ENCODE assay signal across 19 mouse cellular contexts in the genomic region with DNA sequence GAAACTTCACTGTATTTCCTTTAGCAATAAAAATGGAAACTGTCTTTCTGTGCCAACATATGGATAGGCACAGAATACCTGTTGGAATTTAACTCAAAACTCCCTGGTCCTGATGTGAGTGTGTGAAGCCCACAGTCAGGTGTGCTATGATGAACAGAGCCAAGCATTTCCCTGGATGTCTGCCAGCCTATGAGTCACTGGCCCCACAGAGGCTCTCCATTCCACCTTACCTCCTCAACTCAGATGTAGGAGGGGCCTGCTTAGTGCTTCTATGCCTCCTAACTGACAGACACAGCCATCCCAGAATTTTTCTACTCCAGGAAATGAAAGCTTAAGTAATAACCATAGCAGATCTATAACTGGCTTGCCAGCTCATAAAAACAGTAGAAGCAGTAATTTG.
A peak's percentile ranks its signal among the peaks of the same experiment; 100 is the strongest.
DNase-seq lines count a peak whose midpoint lies in the region; ATAC-seq and TF ChIP-seq lines count a peak whose summit lies in the region.
"Had no signal": no experiment of that assay in that cellular context is flagged by ENCODE, and none has a peak within 500 bp of the region (broad histone marks: within the 10 kb centered on the region; RNA-seq: fewer than 3 reads in every experiment).

No protein-coding gene starts in this region.

- no peak overlapping the region for H3K4me2 ChIP-seq in limb, embryonic 13.5 days (replicated peaks)
- H3K4me2 ChIP-seq: embryonic facial prominence, embryonic 13.5 days; forebrain, embryonic 13.5 days; heart, embryonic 11.5 days; heart, embryonic 15.5 days; hindbrain, embryonic 13.5 days had no signal

- POLR2A ChIA-PET in Patski (lab: Charles Lee) = no interaction called here

- H3K27me3 ChIP-seq in Patski = no peaks in the 10 kb centered on the region
- H3K27me3 ChIP-seq in limb, embryonic 13.5 days = peaks cover 6% of the 10 kb centered on the region; the same call in 1 of the 2 replicates
- H3K27me3 ChIP-seq: CH12.LX; embryonic facial prominence, embryonic 13.5 days; forebrain, embryonic 13.5 days; heart, embryonic 15.5 days; hindbrain, embryonic 13.5 days had no signal

- no peaks in the 10 kb centered on the region for H3K36me3 ChIP-seq in limb, embryonic 13.5 days
- H3K36me3 ChIP-seq: embryonic facial prominence, embryonic 13.5 days; heart, embryonic 15.5 days; hindbrain, embryonic 13.5 days had no signal

- ATAC-seq in Patski = peak; percentile 47
- ATAC-seq in limb, embryonic 13.5 days (ENCODE audit: low FRiP score, low read depth) = peak; percentile 89
- ATAC-seq: forebrain, embryonic 13.5 days; forebrain, postnatal 0 days; hindbrain, postnatal 0 days had no signal

- in situ Hi-C loops in Patski (cut with MboI; ENCODE audit: low pct_unique_long_range_greater_than_20kb) = no loop called here

- no peak overlapping the region for H3K4me3 ChIP-seq in limb, embryonic 13.5 days
- H3K4me3 ChIP-seq: embryonic facial prominence, embryonic 13.5 days; forebrain, embryonic 13.5 days; heart, adult 2 months; heart, embryonic 15.5 days; hindbrain, embryonic 13.5 days had no signal

- H3K4me1 ChIP-seq in limb, embryonic 13.5 days = peaks cover 10% of the 10 kb centered on the region; the same call in 1 of the 2 replicates
- H3K4me1 ChIP-seq: embryonic facial prominence, embryonic 13.5 days; forebrain, embryonic 13.5 days; heart, embryonic 15.5 days; hindbrain, embryonic 13.5 days had no signal

- H3K9ac ChIP-seq in limb, embryonic 13.5 days = no peak overlapping the region
- H3K9ac ChIP-seq: embryonic facial prominence, embryonic 13.5 days; forebrain, embryonic 13.5 days; forebrain, postnatal 0 days; heart, embryonic 15.5 days; hindbrain, embryonic 13.5 days had no signal

- DNase-seq in cerebellum, postnatal 14 days = peak; percentile 16 to 33
- no peak for DNase-seq in cerebellum, adult 9-11 months
- peak; percentile 5 to 7 for DNase-seq in kidney, postnatal 4 days
- DNase-seq in kidney, adult 9 months = no peak
- no peak for DNase-seq in Patski (ENCODE audit: low read depth, low spot score)
- DNase-seq in adrenal gland, adult 18-20 months (ENCODE audit: low spot score in 2 of 2) = no peak
- DNase-seq: adrenal gland, postnatal 10 days; forebrain, postnatal 0 days; gastrocnemius, postnatal 14 days; heart, adult 2 months; heart, postnatal 14 days had no signal

- H3K27ac ChIP-seq in limb, embryonic 13.5 days = no peak overlapping the region
- H3K27ac ChIP-seq: embryonic facial prominence, embryonic 13.5 days; forebrain, embryonic 13.5 days; heart, adult 2 months; heart, embryonic 15.5 days; hindbrain, embryonic 13.5 days; hindbrain, postnatal 0 days had no signal

- CTCF ChIA-PET in Patski (lab: Charles Lee) = interaction anchor here (0.8 to 1.0 kb wide), 2 partner anchors 11 to 26 kb away, joined by 3 to 4 read pairs; no protein-coding TSS in a partner anchor

- H3K9me3 ChIP-seq in limb, embryonic 13.5 days = no peaks in the 10 kb centered on the region
- H3K9me3 ChIP-seq: embryonic facial prominence, embryonic 13.5 days; forebrain, embryonic 13.5 days; heart, embryonic 15.5 days; hindbrain, embryonic 13.5 days had no signal

- no peak for TF ChIP-seq CTCF in Patski (IDR thresholded peaks at IDR 0.05)

Comparison
In these comparisons a context has a peak if more than half of its experiments do, and no peak if none do; other contexts are left out.
1. DNase-seq: peak in cerebellum, postnatal 14 days (2 of 2) and kidney, postnatal 4 days (2 of 2); none in cerebellum, adult 9-11 months (single experiment), kidney, adult 9 months (single experiment), Patski (single experiment) and adrenal gland, adult 18-20 months (0 of 2).